Mouse (Mus musculus): ENCODE results near the gene S100a1.

DNA sequence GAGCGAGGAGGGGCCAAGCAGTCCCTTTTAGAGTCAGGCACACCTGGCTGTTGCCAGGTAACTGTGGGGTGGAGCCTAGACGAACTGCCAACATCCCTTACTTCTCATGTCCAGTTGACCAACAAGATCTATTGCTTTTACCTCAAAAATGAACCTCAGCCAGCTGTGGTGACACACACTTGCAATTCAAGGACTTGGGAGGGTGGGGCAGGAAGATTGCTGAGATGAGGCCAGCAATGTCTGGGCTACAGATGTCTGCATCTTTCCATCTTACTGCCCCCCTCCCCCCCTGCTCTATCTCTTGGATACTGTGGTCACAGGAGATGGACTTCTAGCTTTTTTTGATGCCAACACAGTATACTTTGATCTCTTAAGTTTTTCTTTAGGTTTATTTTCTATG, 38.0 kb upstream of the S100a1 start:
- TF ChIP-seq CTCF (IDR thresholded peaks at IDR 0.05; ENCODE audit: extremely low read depth, insufficient read depth, low read length) = no peak
- TF ChIP-seq POLR2A (IDR thresholded peaks at IDR 0.05; ENCODE audit: extremely low read depth, insufficient read depth, low read length) = no peak

Data from cortical plate, adult 2 months (tissue).